Mouse (Mus musculus) cerebellum, postnatal 14 days (tissue): ENCODE measurements around the gene Pnpo.
A peak's percentile ranks its signal among the peaks of the same experiment; 100 is the strongest.

Source experiments
- DNase-seq, 2 experiments: peaks; one replicate each; pipeline ENCODE4 v3.0.0; 2021; ENCODE audit warnings: mixed read lengths in 2 of 2

Pnpo gene

DNA sequence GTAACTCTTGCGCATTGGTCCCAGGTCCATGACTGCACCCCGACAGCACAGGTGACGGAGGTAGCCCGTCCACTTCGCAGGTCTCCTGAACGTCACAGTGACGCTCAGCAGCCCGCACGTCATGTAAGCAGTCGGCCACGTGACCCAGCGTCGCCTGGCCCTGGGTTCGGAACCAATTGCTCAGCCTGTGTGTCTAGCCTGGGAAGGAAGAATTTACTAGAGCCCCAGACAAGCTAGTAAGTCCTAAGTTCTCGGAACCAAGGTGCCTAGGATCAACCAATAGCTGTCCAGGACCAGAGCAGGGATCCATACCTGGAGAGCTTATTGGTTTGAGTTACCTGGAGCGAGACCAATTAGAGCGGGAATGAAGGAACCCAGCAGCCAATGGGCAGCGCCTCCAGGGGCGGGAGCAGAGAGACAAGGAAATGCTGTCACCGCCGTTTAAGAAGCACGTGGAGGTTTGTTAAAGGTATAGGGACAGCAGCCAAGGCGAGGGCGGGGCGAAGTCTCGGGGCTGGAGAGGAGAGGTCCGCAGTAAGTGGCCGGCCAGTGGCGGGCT, at the start of gene Pnpo:
TSS of gene Pnpo (minus strand) at position 241 of the 559 bp plus-strand sequence.
- peak; percentile 93 to 94 for DNase-seq

DNA sequence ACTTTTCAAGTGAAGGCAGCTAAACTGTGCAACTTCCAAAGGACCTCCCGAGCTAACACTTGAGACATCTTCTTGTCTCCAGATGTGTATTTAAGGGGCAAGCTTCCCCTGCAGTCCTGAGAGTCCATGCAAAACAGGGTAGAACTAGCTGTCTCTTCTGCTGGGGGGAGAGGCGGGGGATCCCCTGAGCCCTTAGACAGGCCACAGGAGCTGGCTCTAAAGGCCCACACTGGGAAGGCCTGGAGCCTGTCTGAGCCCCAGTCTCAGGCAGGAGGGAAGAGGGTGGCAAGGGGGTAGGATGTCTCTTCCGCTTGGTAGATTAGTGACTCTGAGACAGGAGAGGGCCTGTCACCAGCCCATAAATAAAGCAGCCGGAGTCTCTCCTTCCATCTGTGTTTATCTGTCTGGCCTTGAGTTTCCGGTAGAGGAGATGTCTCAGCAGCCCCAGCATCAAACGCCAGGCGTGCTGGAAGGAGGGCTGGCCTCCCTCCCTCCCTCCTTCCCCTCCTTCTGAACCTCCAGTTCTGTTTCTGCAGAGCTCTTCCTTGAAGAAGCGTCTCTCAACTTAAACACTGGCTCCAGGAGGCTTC, 49.0 kb upstream of the Pnpo start:
- DNase-seq: no peak

DNA sequence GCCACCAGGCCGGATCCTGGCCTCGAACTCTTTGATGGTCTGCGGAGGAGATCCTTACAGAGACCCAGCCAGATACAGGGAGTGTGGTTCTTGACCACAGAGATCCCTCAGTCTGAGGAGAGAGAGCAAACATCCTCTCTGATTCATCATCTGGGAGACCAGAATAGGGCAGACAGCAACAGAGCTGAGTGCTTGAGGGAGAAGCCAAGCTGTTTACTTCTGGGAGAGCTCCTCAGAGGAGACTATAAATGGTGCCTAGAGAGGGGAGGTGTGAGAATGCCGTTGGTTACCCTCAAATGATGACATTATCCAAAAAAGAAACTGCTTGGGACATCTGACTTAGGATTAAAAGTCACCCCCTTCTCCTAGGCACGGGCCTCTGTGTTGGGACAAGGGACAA, 47.7 kb upstream of the Pnpo start:
- DNase-seq: no peak

DNA sequence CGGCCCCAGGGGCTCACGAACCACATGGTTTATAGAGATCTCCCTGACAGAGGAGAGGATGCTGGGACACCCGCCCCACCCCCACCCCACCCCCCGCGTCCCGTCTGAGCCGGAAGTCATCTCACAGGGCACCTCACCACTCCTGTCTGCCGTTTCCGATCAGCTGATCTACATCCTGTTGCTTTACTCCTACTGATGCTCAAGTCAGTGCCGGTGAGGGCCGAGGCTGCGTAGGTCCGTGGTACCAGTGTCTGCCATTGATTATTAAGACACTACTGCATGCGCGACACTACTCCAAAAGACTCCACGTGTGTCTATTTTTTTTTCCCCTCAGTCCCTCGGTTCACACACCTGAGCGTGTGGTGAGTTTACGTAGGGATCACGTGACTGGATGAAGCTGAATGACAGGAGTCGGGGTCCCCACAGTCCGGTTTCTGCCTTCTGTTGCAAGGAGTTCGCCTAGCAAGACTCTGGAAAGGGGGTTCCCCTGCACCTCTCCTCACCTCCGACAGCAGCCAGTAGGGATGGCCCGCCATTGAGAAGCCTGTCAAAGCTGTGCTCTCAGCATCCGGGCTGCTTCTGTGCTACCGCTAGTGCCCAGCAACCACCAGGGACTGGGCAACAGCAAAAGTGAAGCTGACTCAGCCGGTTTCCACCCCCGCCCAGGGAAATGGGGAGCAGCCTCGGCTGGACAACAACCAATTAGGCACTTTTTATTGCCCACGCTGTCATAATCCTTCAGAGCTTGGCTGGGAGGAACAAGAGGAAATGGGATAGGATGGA, 44.3 kb upstream of the Pnpo start:
- DNase-seq: no peak

DNA sequence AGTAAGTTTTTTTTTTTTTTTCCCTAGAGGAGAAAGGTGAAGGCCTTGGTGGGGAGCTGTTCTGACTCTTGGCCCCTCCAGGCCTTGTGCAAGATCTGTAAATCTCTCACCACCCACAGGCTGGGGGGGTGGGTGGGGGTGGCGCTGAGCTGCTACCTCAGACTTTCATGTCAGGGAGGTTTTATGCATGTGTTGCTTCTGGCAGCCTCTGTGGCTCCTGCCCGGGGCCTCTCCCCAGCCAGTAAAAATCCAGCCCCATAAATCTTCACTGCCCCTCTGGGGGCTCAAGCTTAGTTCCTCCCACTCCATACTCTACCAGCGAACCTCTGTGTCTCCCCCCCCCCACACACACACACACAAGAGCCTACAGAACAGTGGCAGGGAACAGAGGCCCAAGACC, 42.7 kb upstream of the Pnpo start:
- no peak for DNase-seq

DNA sequence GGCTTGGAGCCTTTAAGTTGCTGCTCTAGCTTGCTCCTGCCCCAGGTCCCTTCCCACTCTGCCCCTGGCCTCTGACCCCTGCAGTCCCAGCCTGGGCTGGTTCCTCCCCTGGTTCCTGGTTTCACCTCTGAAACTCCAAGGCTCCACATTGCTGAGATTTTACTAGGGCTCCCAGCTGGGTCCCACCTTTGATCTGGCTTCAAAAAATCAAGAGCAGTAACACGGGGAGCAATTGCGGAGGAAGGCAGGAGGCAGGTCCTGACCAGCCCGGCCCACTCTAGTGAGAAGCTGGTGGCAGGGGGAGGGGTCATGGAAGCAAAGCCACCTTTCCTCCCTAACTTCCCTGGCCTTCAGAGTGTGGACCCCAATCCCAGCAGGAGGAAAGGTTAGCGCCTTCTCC, 41.1 kb upstream of the Pnpo start:
- no peak for DNase-seq

DNA sequence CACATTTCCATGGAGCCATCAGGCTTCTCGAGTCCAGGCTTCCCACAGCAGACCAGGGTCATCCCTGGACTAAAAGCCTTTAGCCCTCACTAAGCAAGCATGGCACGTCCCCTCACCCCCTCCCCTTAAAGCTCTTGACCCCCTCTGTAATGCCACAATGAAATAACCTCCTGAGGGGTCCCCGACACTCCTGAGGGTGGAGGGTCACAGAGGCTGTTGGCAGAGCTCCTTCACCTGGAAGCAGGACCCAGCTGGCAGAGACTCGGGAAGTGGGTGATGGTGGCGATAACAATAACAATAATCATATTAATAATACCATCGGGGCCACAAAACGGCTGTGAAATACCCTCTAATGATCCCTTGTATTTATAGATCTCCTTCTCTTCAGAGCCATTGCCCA, 39.1 kb upstream of the Pnpo start, which contains the start of gene Sp2:
TSS of gene Sp2 (minus strand) at position 101 of the 400 bp plus-strand sequence.
- no peak for DNase-seq

DNA sequence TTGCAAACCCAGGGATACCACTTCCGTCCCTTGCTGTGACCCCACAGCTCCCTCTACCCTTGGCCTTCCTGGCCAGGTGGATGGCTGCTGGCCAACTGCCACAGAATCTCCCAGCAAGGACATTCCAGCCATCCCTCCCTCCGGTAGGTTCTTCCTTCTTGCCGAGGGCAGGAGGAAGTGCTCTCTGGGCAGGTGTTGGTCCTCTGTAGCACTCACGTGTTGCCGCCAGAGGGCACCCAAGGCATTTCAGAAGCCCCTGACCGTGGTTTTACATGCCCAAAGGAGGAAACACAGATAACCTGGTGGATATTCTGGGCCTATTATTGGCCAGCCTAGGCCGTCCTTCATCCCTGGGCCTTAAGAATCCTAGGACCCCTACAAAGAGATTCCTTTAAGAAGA, 38.6 kb upstream of the Pnpo start:
- DNase-seq: peak; percentile 91 to 92

DNA sequence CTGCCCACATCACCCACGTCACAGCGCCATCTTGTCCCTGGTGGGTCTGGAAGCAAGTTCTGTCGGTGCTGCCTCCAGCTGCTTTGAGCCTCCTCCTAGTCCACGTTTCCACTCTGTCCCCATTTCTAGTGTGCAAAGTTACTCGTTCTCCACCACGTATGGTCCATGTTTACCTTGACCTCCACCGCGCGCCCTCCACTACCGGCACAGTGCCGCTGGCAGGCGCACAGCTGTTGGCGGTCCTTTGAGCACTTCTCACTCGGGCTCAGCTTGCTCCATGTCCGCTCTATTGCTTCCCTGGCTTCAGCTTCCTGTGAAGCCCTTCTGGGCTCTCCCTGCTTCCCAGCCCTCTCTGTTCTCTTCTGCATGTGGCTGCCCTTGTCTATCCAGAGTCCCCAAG, 37.7 kb upstream of the Pnpo start:
- DNase-seq: no peak

DNA sequence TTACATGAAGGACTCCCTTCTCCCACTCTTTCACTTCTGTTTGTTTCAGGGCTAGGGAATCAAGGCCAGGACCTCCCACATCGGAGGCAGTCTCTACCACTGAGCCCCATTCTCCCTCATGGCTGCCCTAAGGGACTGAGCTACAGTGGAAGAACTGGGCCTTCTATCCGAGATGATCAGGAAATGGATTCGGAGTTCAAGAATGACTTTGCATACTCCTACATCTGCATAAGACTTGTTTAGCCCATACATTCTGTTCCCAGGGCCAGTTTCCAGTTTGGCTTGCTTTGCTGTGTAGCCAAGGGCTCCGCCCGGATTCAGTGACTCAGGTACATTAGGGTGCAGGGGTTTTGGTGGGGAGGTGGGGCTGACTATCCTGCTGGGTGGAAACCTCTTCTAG, 36.2 kb upstream of the Pnpo start:
- DNase-seq: no peak

DNA sequence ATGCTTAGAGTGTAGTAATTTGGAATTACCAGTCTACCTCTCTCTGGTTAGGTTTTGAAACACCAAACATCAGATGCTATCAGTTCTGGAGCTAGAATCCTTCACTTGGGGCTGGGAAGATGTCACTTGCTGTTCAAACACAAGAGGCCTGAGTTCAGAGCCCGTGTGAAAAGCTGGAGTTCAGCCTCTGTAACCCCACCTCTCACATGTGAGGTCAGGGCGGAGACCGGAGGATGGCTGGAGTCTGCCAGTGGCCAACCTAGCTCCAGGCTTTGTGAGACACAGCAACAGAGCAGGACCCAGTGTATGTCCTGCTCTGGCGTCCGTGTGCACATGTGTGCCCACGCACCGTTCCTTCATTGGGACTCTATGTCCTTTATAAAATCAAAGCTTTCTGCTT, 35.5 kb upstream of the Pnpo start:
- DNase-seq: no peak

DNA sequence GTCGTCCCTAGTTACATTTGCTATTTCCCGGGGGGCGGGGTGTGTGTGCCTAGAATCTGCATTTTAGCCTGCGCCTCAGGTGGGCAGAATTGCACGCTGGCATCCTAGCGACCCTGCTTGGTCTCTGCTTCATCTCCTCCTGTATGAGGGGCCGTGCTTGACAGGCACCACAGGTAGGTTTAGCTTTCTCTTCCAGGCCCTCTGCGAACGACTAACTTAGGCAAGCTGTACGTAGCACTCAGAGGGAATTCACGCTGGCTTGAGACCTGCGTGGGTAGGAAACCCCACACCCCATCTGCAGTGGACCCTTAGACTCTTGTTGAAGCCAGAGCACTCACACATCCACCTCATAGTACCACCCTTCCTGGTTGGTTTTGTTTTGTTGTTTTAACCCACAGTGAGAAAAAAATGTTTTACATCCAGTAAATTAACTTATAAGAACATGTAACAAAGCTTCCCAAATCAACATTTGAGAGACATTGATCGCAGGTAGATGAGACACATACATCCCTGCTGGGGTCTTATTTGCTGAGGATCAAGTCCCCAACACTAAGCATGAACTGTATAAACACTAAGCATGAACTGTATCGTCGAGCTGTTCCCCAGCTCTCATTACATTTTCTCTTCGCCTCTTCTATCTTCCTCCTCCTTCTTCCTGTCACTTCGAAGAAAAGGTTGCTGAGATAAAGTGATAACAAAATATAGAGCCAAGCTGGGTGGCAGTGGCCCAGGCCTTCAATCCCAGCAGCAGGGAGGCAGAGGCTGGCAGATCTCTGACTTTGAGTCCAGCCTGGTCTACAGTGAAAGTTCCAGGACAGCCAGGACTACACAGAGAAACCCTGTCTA, 34.8 kb upstream of the Pnpo start:
- peak in 1 of 2 experiments; percentile 58 for DNase-seq

DNA sequence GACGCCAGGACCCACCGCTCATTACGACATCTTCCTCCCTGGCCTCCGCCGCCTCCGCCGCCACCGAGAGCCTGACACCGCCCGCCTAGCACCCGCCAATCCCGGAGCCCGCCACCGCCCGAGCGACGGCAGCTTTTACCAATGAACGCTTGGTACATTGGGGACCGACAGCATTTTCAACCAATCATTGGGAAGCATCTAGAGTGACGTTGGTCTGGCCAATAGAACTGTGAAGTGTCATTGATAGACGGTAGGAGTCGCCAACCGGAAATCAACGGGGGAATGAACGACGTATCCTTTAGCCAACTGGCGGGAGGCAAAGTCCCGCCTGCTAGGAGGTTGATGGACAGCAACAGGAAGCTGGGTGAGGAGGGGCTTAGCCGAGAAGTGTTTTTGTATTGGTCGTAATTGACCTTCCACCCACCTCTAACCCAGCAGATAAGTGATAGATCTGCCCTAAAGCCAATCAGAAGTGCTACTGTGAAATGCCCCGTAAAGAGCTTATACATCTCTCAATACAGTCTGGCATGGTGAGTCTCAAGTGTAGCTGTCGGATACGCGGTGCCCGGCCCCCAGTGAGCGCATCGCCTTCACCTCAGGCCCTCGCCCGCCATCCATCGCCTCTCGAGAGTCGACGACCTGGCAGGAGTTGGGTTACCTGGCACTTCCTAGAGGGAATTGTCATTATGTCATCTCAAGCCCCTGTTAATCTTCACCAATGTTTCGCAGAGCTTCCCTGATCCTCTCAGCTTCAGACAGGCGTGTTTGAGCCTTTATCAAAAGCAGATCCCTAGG, 34.0 kb upstream of the Pnpo start:
- DNase-seq: peak; percentile 98 to 99

DNA sequence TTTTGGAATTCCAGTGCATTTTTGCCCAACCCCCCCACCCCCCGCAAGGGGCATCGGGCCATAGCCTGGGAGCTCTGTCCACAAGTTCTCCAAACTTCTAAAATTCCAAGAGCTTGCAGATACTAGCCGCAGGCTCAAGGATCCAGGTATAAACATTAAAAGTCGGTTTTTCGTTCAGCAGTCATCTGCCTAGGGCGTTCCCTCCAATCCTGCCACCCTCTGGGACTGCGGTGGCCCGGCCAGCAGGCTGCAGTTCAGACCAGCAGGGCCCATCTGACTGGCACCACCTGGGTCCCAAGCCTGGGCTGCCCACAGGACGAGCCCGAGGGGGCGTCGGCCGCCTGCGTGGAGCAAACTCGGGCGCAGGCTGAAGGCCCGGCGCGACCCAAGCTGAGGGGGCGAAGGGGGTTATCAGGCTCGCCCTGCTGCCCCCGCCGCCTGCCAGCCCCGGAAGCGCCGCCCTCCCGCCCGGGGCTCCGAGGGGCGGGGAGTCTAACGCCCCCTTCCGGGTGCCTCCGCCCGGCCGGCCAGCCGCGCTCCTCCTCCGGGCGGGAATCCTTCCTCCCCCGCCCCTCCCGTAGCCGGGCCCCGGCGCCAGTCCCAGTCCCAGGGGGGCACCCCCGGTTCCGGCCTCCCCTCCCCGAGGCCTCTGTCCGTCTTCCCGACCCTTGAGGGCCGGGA, 33.3 kb upstream of the Pnpo start:
- DNase-seq: peak; percentile 87 to 92

DNA sequence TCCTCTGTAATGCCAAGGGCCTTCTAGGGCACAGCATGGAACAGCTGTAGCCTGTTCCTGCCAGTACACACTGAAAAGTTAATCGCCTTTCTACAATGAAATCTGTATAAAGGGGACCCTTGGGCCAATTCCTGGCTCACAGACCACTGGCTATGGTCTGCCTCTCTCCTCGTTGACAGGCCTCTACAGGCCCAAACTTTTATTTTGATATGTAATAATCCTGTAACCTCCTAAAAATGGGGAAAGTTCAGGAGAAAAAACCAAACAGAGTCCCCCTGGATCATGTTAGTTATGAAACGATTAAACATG, 32.5 kb upstream of the Pnpo start:
- no peak for DNase-seq

DNA sequence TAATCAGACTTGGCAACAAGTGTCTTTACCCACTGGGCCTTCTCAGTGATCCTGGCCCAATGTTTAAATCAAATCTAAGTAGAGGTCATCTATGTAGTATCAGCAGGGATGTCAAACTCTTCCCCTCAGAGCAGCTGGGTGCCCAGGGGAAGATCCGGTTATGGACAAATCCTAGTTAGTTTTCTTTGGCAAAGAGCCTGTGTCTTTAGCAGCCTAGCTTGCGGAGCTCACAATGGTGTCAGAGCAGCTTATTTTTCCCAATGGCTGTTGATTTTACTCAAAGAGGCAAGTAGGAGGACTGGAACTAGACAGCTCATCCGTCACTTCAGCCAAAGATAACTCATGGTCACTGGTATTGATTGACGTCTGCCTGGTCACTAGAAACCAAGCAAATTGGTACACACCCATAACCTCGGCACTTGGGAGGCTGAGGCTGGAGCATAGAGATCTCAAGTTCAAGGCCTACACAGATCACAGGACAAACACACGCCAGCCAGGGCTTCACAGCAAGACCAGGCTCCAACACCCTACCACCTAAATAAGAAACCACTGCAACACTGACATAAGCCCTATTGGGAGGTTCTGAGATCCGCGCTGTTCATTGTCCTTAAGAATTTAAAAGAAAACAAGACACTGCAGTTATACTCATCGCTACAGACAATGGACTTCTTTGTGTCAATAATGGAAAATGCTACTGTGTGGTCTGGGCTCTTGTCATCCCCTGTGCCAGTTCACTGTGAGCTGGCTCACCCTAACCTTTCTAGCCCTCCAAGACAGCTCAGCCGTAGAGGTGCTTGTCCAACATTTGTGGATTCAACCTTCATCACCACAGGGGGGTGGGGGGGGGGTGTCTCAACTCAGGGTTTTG, 32.0 kb upstream of the Pnpo start:
- no peak for DNase-seq

DNA sequence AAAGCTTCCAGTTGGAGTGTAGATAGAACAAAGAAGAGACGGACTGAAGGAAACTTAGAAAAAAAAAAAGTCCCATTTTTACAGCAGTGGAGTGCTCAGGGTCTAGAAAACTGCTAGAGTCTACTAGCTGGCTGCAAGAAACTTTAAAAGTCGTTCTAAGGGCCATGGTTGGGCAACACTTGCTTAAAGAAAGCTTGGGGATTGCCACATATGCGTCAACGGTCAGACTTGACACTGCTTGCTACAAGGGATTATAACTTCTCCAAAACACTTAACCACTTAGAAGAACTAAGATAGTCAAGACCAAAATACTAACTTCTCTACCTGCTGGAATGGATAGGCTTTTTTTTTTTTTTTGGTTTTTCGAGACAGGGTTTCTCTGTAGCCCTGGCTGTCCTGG, 31.0 kb upstream of the Pnpo start:
- DNase-seq: no peak

DNA sequence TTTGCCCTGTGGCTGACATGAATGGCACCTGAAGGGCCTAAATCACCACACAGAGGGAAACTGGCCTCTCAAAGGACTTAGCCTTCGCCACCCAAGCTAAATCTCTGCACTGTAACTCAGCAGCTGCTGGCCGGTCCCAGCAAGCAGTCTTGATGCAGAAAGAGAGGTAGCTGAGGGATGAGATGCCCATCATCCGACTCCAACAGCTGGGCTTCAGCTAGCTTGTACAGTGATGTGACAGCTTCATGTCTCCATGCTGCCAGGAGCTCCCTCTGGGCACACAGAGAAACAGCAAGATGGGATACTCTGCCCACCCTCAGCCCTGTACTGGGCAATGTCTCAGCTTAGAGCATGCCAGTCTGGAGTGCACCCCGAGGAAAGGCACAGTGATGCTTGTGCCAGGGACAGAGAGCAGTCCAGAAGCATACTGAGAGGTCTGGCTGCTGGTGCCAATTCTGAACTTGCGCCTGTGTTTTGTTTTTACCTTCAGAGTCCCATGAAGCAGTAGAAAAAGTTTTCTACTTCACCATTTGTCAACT, 29.7 kb upstream of the Pnpo start:
- peak; percentile 52 to 77 for DNase-seq

DNA sequence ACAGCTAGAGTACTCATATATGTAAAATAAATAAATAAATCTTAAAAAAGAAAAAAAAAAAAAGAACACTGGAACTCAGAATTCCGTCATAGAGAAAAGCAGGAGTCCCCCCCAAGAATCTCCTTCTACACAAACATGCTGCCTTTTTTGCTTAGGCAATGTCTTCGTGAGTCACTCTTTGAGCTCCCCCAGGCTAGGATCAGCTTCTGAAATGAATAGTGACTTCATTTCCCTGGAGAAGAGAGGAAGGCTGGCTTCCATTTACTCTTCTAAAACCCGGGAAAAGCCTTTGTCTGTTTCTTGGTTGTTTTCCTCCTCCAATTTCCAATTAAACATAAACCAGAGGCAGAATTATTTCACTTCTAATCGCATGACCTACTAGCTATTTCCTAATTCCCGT, 29.1 kb upstream of the Pnpo start:
- no peak for DNase-seq

DNA sequence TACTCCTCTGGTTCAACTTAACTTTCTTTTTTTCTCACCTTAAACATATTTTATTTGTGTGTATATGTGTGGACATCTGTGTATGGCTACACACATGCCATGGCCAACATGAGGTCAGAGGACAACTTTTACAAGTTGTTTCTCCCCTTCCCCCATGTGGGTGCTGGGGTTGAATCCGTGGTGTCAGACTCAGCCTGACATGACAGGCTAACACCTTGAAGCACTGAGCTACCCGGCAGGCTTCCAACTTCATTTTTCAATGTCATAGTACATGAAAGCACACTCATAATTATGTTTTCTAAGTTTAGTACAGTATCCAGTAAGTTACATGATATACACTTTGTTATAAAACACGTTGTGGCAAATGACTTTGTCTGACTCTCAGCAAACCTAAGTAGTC, 26.6 kb upstream of the Pnpo start:
- DNase-seq: no peak

DNA sequence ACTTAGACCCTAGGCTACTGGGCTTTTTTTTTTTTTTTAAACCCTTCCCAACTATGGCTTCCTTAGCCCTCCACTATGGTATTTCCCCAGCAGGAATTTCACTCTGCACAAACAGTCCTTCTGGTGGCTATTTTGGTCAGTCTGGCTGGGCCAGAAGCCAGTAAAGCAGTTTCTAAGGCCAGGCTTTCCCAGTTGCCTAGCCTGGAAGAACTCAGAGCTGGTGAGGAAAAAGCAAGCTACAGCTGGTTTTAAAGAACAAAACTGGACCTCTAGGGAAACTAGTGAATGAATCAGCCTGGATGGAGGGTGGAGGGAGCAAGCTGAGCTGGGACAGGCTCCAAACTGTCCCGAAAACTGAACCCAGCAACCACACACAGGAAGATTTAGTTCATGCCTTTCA, 26.0 kb upstream of the Pnpo start:
- DNase-seq: peak; percentile 78 to 84
